Mouse (Mus musculus) lung, adult 2 months (tissue): ENCODE data around the gene Frmd8.

ENCODE experiments used
- CTCF ChIP-seq: fragments of 200-500 bp; IDR thresholded peaks from 2 replicates; pipeline ENCODE4 v1.5.1; 2011; ENCODE audit warnings: mild to moderate bottlenecking, low read length, control low read depth; ENCODE audit not compliant: insufficient read depth
- POLR2A ChIP-seq: fragments of 200-500 bp; IDR thresholded peaks from 2 replicates; pipeline ENCODE4 v1.6.1; 2011; ENCODE audit warnings: low read depth, mild to moderate bottlenecking, control low read depth, low read length, borderline replicate concordance; ENCODE audit errors: extremely low read depth

- TF ChIP-seq POLR2A (no peak), CTCF (no peak)
Observed at GRCm38 (mm10) chr19:5878362-5878722, 3.3 kb upstream of the Frmd8 start.
